Mouse (Mus musculus) gastrocnemius, adult 18-20 months (tissue): ENCODE data around the gene Stk11. TPM values are rescaled to one million over a fixed set of nuclear protein-coding genes. Genes with fewer than 3 reads are reported as not detected.

Source experiments
- DNase-seq: peaks from one replicate; pipeline ENCODE4 v3.0.0; 2021; ENCODE audit warnings: low spot score
- total RNA-seq, 2 experiments: library from RNA; stranded (reverse); gene quantifications; 2 replicates each; pipeline ENCODE4 v1.2.3; 2021

Stk11 gene
- total RNA-seq, 2 experiments from 2014 or later, result 145 to 148 TPM

DNA sequence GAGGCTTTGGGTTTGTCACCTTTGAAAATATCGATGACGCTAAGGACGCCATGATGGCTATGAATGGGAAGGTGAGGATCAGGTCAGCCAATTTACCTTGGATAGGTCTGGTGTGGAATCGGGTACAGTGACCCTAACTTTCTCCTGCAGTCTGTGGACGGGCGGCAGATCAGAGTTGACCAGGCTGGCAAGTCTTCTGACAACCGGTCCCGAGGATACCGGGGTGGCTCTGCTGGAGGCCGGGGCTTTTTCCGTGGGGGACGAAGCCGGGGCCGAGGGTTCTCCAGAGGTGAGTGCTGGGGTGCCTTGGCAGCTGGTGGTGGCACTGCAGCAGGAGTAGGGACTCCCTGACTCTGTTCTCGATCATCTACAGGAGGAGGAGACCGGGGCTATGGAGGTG is 54.4 kb downstream of the Stk11 start:
- no peak for DNase-seq

DNA sequence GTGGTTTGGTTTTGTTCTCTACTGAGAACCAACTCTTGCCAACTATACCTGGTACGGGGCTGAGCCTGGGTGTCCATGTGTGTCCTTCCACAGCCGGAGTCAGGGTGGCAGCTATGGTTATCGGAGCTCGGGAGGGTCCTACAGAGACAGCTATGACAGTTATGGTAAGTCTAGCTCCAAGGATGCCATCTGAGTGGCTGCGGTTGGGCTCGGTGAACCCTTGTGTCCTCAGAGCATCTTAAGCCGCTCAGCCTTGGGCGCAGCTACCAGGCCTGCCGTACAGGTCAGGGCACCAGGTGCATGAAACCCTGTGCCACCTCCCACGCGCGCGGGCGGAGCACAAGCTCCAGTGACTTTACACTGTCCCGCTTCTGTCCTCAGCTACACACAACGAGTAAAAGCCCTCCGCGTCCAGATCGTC is 55.0 kb downstream of the Stk11 start:
- no peak for DNase-seq

DNA sequence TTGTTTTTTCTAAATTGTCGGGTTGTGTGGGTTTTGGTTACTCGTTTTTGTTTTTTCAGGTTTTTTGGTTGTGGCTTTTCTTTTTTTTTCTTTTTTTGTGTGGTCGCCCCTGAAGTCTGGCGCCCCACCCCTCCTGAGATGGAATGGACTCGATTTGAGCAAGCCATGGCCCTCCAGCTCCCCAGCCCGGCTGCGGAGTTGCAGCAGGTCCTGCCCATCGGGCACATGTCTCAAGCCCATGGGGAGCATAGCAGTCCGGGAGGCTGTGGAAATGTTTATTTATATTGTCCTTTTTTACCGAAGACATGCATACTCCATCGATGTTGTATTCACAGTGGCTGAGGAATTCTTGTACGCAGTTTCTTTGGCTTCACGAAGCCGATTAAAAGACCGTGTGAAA is 55.6 kb downstream of the Stk11 start:
- no peak for DNase-seq

DNA sequence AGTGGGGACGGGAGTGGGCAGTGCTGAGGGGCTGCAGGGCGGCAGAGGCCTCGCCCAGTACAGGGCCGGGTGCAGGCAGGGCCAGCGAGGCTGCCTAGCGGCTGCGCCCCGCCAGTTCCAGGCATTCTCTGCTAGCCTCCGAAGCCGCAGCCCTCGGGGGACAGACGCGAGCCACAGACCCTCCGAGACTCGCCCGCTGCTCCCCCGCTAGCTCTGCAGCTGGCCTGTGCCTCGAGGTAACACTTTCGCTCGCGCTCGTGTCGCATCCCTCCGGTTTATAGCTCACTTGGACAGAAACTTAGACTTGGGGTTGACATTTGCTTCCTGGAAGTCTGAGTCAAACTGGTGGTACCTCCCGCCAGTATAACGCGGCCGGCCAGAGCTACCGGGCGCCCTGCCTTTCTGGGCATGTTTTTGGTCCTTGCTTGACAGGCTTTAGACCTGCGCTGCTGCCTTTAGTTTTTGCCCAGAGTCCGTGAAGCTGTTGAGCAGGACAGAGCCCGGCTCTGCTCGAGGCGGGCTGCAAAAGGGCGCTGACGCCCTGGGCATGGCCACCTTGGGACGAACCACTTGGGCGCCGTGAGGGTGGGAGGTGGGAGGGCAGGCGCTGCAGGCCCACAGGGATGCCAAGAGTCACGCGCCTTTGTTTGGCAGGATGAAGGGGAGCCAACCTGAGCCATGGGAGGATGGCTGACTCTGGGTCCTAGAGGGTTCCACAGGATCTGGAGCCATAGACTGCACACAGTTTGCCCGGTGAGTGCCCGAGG is 56.3 kb downstream of the Stk11 start:
- DNase-seq, result peak; percentile 9

DNA sequence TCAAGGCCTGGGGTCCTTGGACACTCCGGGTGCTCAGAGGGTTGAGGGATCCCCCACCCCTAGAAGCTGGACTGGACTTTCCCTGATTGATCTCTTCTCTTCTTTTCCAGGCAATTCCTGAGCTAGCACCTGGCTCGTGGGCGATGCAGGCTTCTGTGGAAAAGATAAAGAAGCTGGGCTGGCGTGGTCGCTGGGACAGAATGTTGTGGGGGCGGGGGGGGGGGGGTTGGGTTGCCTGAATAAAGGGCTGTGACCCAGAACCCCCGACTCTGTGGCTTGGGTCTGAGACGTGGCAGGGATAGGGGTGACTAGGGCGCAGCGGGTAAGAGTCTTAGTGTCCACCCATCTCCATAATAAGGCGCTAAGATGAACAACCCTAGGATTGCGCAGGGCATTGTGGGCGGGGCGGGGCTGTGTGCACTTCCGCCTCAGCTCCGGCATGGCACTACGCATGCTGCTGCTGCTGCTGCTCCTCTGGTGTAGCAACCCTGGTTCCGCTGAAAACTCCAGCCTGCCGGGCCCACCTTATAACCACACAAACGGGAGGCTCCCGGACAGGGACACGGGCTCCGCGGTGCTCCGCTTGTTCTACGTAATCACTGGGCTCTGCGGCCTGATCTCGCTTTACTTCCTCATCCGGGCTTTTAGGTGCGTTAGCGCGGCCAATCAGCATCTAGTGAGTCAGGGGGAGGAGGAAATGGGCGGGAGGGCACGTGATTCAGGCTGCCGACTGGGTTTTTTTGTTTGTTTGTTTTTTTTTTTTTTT is 57.1 kb downstream of the Stk11 start, which contains the start of gene 1600002K03Rik:
TSS of gene 1600002K03Rik (plus strand) at position 418 of the 766 bp plus-strand sequence.
- peak; percentile 90 for DNase-seq

DNA sequence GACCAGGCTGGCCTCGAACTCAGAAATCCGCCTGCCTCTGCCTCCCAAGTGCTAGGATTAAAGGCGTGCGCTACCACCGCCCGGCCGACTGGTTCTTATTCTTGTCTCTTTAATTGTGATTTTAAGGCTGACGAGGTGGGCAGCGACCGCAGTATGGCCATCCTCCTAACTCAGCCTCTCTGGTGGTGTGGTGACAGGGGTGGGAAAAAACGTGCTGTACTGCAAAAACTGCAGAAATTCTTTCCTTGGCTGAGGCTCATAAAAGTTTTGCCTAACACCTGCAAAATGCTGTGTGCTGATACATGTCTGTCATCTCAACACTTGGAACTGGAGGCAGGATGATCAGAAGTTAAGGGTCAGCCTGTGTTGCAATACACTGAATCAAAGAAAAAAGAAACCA is 57.8 kb downstream of the Stk11 start:
- DNase-seq, result peak; percentile 15

DNA sequence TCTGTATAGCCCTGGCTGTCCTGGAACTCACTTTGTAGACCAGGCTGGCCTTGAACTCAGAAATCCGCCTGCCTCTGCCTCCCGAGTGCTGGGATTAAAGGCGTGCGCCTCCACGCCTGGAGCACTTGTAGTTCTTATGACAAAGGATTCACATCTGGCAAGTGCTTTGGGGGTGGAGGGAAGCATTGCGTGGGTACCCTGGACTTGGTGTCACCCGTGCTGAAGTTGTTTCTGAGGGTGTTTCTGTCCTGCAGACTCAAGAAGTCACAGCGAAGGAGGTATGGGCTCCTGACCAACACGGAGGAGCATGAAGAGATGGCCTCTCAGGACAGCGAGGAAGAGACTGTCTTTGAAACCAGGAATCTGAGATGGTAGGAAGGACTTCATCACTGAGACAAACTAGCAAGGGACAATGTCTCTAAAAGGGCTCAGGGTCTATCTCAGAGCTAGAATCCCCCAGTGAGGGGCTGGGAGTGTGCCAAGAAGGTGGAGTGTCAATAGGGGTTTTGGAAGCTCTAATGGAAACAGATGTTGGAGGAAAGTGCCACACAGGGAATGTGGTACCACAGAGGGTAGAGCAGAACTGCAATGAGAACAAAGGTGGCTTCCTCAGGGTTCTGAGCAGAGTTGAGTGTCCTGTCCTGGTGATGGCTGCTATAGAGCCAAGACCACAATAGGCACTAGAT is 58.5 kb downstream of the Stk11 start:
- DNase-seq, result peak; percentile 9

DNA sequence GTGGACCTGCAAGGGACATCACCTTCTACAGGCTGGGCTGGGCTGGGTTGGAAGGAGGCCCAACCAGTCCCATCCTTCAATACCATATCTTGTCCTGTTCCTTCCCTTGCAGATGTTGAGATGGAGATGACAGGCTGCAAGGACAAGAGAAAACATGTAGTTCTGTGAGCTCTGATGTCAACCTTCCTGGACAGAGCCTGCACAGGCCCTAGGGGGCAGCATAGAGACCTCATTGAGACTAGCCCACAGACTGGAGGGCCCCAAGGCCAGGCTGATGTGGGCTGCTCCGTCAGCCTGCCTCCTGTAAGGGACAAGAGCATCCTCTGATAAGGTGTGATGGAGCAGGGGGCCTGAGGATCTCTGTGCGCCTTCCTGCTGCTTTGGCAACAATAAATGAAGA is 59.1 kb downstream of the Stk11 start:
- DNase-seq, result peak; percentile 30

DNA sequence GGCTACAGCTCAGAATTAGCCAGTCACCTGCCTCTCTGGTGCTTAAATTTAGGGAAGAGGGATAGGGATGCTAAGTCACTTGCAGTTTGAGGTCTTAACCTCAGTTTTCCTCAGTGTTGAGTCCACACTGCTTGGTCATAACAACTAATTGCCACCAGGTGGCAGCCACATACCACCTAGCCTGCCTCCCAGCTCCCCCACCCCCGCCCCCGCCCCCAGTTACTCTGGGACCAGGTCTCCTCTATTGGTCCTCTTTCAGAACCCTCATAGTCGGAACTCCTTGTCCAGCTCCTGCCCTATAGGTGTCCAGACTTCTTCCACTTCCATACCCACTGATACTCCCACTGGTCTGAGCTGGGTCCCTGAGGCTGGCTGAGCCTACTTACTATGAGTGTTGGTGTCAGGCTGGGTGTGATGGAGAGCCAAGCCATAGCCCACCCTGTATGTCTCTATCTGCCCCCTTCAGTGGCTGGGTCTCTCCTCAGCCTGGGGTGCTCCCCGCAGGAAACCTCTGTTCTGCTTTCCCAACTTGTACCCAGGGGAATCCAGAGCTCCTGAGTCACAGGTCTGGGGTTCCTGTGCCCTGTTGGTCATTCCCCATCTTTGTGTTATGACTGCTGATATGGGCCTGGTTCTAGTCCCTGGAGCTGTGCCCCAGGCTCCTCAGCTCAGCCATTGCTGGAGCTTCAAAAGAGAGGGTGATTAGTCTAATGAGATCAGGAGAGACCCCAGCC is 60.1 kb downstream of the Stk11 start:
- DNase-seq, result peak; percentile 32

DNA sequence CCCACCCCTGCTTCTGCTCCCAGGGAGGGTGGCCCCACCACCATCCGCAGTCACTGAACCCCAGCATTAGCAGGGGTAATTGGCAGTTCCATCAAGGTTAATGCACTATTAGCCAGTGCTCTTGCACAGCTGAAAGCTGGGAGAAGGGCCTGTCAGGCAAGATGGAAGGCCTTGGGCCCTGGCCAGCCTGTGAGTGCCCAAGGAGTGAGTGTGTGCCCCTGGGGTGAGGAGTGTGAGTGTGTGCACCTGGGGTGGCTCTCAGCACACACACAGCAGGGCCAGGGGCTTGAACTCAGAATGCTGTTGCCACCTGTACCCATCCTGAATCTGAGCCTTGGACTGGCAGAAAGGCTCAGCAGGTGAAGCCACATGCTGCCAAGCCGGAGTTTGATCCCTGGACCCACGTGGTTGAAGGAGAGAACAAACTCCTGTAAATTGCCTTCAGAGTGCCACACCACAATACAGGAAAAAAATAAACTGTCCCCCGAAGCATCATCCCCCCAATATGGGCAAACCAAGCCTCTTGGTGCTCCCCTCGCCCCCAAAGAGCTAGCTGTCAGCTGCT is 60.7 kb downstream of the Stk11 start:
- no peak for DNase-seq

DNA sequence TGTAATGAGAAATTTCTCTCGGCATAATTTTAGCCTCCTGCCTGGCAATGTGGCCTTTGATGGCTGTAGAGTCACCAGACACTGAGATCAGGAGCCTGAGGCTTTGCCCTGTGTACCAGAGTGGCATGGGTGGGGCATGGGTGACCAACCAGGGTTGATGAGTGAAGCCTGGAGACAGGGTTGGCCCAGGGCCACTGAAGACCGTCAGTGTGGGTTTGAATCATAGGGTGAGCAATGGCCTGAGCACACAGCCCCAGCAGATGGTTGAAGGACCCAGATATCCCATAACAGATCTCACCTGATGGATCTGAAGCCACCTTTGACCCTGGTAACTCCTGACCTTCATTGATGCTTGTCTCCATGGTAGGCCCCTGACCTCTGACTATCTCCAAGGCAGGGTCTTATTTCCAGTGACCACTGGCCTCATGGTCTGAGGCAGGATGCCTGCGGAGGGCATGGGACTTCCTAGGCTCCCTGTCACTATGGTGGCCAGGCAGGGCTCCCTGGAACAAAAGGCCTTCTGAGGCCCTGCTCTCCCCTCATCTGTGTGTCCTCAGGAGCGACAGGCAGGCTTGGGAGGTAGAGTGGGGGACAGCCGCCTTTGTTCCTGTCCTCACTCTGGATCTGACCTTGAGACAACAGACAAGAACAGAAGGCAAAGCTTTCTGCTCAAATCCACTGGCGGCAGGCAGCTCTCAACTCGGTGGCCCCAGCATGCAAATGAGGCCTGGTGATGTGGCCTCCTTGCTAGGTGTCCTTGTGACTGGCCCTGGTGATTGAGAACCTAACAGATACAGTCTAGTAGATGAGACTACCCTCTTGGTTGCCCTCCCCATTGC is 62.1 kb downstream of the Stk11 start:
- no peak for DNase-seq

DNA sequence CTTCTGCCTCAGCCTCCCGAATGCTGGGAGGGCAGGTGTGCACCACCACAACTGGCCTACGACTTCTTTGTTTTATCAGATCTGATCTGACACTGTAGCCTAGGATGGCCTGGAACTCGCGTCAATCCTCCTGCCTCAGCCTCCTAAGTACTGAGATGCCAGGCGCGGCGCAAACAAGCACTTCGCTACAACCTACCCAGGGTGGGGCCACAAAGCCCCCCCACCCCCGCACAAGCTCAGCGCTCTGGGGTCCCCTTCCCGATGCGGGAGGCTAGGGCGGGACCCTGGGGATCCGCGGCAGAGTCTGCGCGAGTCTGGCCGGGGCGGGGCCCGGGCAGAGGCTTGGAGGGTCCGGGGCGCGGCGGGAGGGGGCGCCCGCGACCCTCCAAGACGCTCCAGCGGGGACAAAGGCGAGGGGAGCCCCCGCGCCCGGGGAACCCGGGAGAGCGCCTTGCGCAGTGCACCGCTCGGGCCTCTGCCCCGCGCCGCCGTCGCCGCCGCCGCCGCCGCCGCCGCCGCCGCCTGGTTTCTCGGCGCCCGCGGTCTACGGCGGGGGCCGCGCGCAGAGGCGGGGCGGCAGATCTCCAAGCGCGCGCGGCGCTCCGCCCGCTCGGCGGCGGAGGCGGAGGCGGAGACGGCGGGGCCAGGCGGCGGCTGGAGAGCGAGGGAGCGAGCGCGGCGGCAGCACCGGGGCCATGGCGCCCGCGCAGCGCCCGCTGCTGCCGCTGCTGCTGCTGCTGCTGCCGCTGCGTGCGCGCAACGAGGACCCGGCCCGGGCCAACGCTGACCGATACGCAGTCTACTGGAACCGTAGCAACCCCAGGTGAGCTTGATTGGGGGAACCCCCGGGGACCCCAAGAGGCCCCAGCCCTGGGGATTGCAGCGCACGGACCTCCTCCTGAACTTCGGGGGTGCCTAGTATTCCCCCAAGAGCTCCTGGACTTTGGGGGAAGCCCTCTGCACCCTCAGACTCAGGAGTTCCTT is 63.8 kb downstream of the Stk11 start, which contains the start of gene Efna2:
TSS of gene Efna2 (plus strand) at position 415 of the 984 bp plus-strand sequence.
- DNase-seq, result peak; percentile 18

Other genes with a start within 250 kb of the Stk11 start
- not detected for gene Prtn3, start 241.3 kb upstream of the Stk11 start, total RNA-seq
- gene Plppr3, start 241.2 kb upstream of the Stk11 start, total RNA-seq, result under 1 TPM; 0.11 to 0.17 TPM
- gene Elane, start 229.6 kb upstream of the Stk11 start, total RNA-seq, result not detected
- gene Cfd, start 224.9 kb upstream of the Stk11 start, total RNA-seq, result 100 to 1,000 TPM in 1 of 2 experiments, 10 to 100 TPM in 1; 46.0 to 111 TPM
- 10 to 100 TPM; 31.2 to 32.8 TPM for gene Med16, start 206.9 kb upstream of the Stk11 start, total RNA-seq
- gene Gm26602, start 204.9 kb upstream of the Stk11 start, total RNA-seq, result not detected
- gene Kiss1r, start 198.8 kb upstream of the Stk11 start, total RNA-seq, result under 1 TPM; 0.21 TPM
- gene R3hdm4, start 194.6 kb upstream of the Stk11 start, total RNA-seq, result 100 to 1,000 TPM; 114 to 115 TPM
- 1 to 10 TPM; 1.5 to 1.7 TPM for gene Arid3a, start 188.8 kb upstream of the Stk11 start, total RNA-seq
- 10 to 100 TPM; 21.0 to 22.9 TPM for gene Wdr18, start 155.7 kb upstream of the Stk11 start, total RNA-seq
- gene Grin3b, start 145.1 kb upstream of the Stk11 start, total RNA-seq, result under 1 TPM; 0.32 to 0.59 TPM
- gene Tmem259, start 131.5 kb upstream of the Stk11 start, total RNA-seq, result 10 to 100 TPM; 68.7 to 84.2 TPM
- 10 to 100 TPM in 1 of 2 experiments, 1 to 10 TPM in 1; 5.2 to 10.5 TPM for gene Cnn2, start 127.2 kb upstream of the Stk11 start, total RNA-seq
- 1 to 10 TPM; 6.6 to 7.6 TPM for gene Abca7, start 119.3 kb upstream of the Stk11 start, total RNA-seq
- 1 to 10 TPM in 1 of 2 experiments, under 1 TPM in 1; 0.75 to 1.3 TPM for gene Arhgap45, start 99.2 kb upstream of the Stk11 start, total RNA-seq
- gene Polr2e, start 76.0 kb upstream of the Stk11 start, total RNA-seq, result 10 to 100 TPM; 44.3 to 46.2 TPM
- 100 to 1,000 TPM; 631 to 739 TPM for gene Gpx4, start 68.6 kb upstream of the Stk11 start, total RNA-seq
- gene Sbno2, start 10.2 kb upstream of the Stk11 start, total RNA-seq, result 1 to 10 TPM; 5.4 to 5.9 TPM
- gene Atp5d, start 22.8 kb downstream of the Stk11 start, total RNA-seq, result 100 to 1,000 TPM; 573 to 611 TPM
- gene Cbarp, start 25.0 kb downstream of the Stk11 start, total RNA-seq, result 1 to 10 TPM; 1.6 to 1.9 TPM
- gene Midn, start 32.5 kb downstream of the Stk11 start, total RNA-seq, result 10 to 100 TPM; 40.6 to 47.9 TPM
- 10 to 100 TPM; 28.9 to 37.5 TPM for gene Cirbp, start 50.2 kb downstream of the Stk11 start, total RNA-seq
- gene 1600002K03Rik, start 57.1 kb downstream of the Stk11 start, total RNA-seq, result 1 to 10 TPM; 5.4 to 6.5 TPM
- gene Efna2, start 63.7 kb downstream of the Stk11 start, total RNA-seq, result under 1 TPM; 0.24 to 0.48 TPM
- gene Mum1, start 110.6 kb downstream of the Stk11 start, total RNA-seq, result 10 to 100 TPM; 13.8 to 13.9 TPM
- gene Ndufs7, start 133.3 kb downstream of the Stk11 start, total RNA-seq, result 100 to 1,000 TPM; 578 to 613 TPM
- 10 to 100 TPM; 27.4 to 28.7 TPM for gene Gamt, start 145.2 kb downstream of the Stk11 start, total RNA-seq
- gene Dazap1, start 145.7 kb downstream of the Stk11 start, total RNA-seq, result 10 to 100 TPM; 34.2 to 38.8 TPM
- gene Rps15, start 176.7 kb downstream of the Stk11 start, total RNA-seq, result 100 to 1,000 TPM; 703 to 778 TPM
- gene Apc2, start 180.2 kb downstream of the Stk11 start, total RNA-seq, result under 1 TPM; 0.18 to 0.31 TPM
- 1 to 10 TPM; 6.8 to 7.1 TPM for gene 2310011J03Rik, start 204.7 kb downstream of the Stk11 start, total RNA-seq
- gene Pcsk4, start 213.7 kb downstream of the Stk11 start, total RNA-seq, result under 1 TPM; 0.78 to 0.97 TPM
- gene Reep6, start 214.2 kb downstream of the Stk11 start, total RNA-seq, result 1 to 10 TPM; 3.4 to 4.1 TPM
- gene Adamtsl5, start 232.6 kb downstream of the Stk11 start, total RNA-seq, result 10 to 100 TPM; 32.5 to 37.0 TPM
- gene Plk5, start 240.7 kb downstream of the Stk11 start, total RNA-seq, result under 1 TPM; 0.09 to 0.11 TPM